Mouse (Mus musculus): ENCODE measurements around the gene Shank3. TPM values are rescaled to one million over a fixed set of nuclear protein-coding genes. Genes with fewer than 3 reads are reported as not detected.

Gene Shank3
- polyA plus RNA-seq (2011; ENCODE audit: insufficient read depth, insufficient read length, low read depth, missing spikeins), result 4.4 and 5.6 TPM in 2 replicates

- Histone ChIP-seq H3K27ac (ENCODE audit: insufficient read depth, low read length) (no peak within 1 kb of the TSS), H3K9me3 (replicated peaks; ENCODE audit: control insufficient read depth, insufficient read depth, low read length, poor library complexity, severe bottlenecking) (no peaks in the 10 kb centered on the region), H3K9ac (ENCODE audit: low read depth, poor library complexity, severe bottlenecking) (peak within 1 kb of the TSS; percentile 89), H3K27me3 (ENCODE audit: control insufficient read depth, insufficient read depth, low read length, poor library complexity, severe bottlenecking) (peaks cover 5% of the 10 kb centered on the region; the same call in 1 of the 2 replicates), H3K36me3 (ENCODE audit: control insufficient read depth, insufficient read depth, low read length, poor library complexity, severe bottlenecking) (no peaks in the 10 kb centered on the region), H3K4me3 (ENCODE audit: low read depth, low read length) (peak within 1 kb of the TSS; percentile 82), H3K4me1 (ENCODE audit: control insufficient read depth, insufficient read depth, low read length) (no peaks in the 10 kb centered on the region)
- TF ChIP-seq POLR2A (IDR thresholded peaks at IDR 0.05; ENCODE audit: insufficient read depth, low read length), result no peak
- no peak for TF ChIP-seq EP300 (IDR thresholded peaks at IDR 0.05; ENCODE audit: insufficient read depth, low read depth, low read length)
- no peak for TF ChIP-seq CTCF (IDR thresholded peaks at IDR 0.05; ENCODE audit: low read depth, low read length)
These were observed at the start of gene Shank3 for GRCm38 (mm10) chr15:89498961-89499688. Shank3 (plus strand) TSS chr15:89499623.

DNA sequence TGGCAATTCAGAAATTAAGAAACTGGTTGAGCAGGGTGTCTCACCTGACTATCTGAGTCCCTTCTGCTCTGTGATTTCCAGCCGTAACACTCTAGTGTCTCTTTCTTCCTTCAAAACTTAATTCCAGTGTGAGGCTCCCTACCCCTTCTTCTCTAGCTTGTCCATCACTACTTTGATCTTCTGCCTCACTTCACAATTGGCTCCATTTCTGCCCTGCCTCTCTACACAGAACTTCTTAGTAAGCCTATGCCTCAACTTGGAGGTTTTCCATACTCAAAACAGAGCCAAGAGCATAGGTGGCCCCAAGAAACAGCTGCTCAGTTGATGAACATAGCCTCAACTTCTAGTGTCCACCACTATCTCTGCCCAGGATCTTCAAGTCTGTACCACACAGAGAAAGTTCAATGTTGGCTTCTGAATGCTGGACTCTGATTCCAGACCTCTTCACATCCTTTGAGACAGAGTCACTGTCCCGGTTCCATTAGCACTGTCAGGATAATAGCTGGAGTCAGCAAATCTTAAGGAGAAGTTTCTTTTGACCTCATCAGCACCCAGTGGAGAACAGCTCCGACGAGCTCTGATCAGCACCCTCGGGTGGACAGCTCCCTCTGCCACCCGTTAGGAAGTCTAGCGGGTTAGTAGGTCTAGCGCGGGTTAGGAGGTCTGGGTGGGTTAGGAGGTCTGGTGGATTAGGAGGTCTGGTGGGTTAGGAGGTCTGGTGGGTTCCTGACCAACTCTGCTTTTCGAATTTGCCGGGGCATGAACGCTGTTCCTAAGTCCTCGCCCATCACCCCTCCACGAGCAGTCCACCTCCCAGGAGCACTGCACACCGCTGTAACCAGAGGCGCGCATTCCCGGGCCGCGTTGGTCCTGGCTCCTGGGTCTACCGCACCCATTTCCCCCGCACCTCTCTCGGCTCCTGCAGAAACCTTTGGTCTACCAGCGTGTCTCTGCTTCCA, 46.2 kb upstream of the Shank3 start:
- peaks cover 2% of the 10 kb centered on the region for H3K4me1 ChIP-seq (ENCODE audit: control insufficient read depth, insufficient read depth, low read length)
- H3K9ac ChIP-seq (ENCODE audit: low read depth, poor library complexity, severe bottlenecking), result no peak overlapping the region
- no peaks in the 10 kb centered on the region for H3K9me3 ChIP-seq (replicated peaks; ENCODE audit: control insufficient read depth, insufficient read depth, low read length, poor library complexity, severe bottlenecking)
- no peak overlapping the region for H3K27ac ChIP-seq (ENCODE audit: insufficient read depth, low read length)
- H3K27me3 ChIP-seq (ENCODE audit: control insufficient read depth, insufficient read depth, low read length, poor library complexity, severe bottlenecking), result no peaks in the 10 kb centered on the region
- no peaks in the 10 kb centered on the region for H3K36me3 ChIP-seq (ENCODE audit: control insufficient read depth, insufficient read depth, low read length, poor library complexity, severe bottlenecking)
- TF ChIP-seq POLR2A (IDR thresholded peaks at IDR 0.05; ENCODE audit: insufficient read depth, low read length), result no peak
- no peak for TF ChIP-seq EP300 (IDR thresholded peaks at IDR 0.05; ENCODE audit: insufficient read depth, low read depth, low read length)
- no peak for TF ChIP-seq CTCF (IDR thresholded peaks at IDR 0.05; ENCODE audit: low read depth, low read length)
- peak overlapping the region; percentile 89 for H3K4me3 ChIP-seq (ENCODE audit: low read depth, low read length)

- H3K36me3 ChIP-seq (ENCODE audit: control insufficient read depth, insufficient read depth, low read length, poor library complexity, severe bottlenecking), result no peaks in the 10 kb centered on the region
- no peaks in the 10 kb centered on the region for H3K9me3 ChIP-seq (replicated peaks; ENCODE audit: control insufficient read depth, insufficient read depth, low read length, poor library complexity, severe bottlenecking)
- H3K27me3 ChIP-seq (ENCODE audit: control insufficient read depth, insufficient read depth, low read length, poor library complexity, severe bottlenecking), result no peaks in the 10 kb centered on the region
- H3K4me1 ChIP-seq (ENCODE audit: control insufficient read depth, insufficient read depth, low read length), result peaks cover 2% of the 10 kb centered on the region
- TF ChIP-seq POLR2A (IDR thresholded peaks at IDR 0.05; ENCODE audit: insufficient read depth, low read length) (no peak), EP300 (IDR thresholded peaks at IDR 0.05; ENCODE audit: insufficient read depth, low read depth, low read length) (no peak), CTCF (IDR thresholded peaks at IDR 0.05; ENCODE audit: low read depth, low read length) (no peak)
- no peak within 1 kb of the TSS for H3K27ac ChIP-seq (ENCODE audit: insufficient read depth, low read length)
- H3K4me3 ChIP-seq (ENCODE audit: low read depth, low read length), result peak within 1 kb of the TSS; percentile 89
- H3K9ac ChIP-seq (ENCODE audit: low read depth, poor library complexity, severe bottlenecking), result peak within 1 kb of the TSS; percentile 17; the same call in 1 of the 2 replicates
These were observed 45.5 kb upstream of the Shank3 start, which contains the start of gene Mapk8ip2 for GRCm38 (mm10) chr15:89453865-89454478. Mapk8ip2 (plus strand) TSS chr15:89453913.

GRCm38 (mm10) chr15:89454857-89455256, 44.6 kb upstream of the Shank3 start:
- Histone ChIP-seq H3K9ac (ENCODE audit: low read depth, poor library complexity, severe bottlenecking) (no peak overlapping the region), H3K36me3 (ENCODE audit: control insufficient read depth, insufficient read depth, low read length, poor library complexity, severe bottlenecking) (no peaks in the 10 kb centered on the region), H3K27me3 (ENCODE audit: control insufficient read depth, insufficient read depth, low read length, poor library complexity, severe bottlenecking) (no peaks in the 10 kb centered on the region), H3K4me3 (ENCODE audit: low read depth, low read length) (no peak overlapping the region), H3K27ac (ENCODE audit: insufficient read depth, low read length) (no peak overlapping the region), H3K9me3 (replicated peaks; ENCODE audit: control insufficient read depth, insufficient read depth, low read length, poor library complexity, severe bottlenecking) (no peaks in the 10 kb centered on the region), H3K4me1 (ENCODE audit: control insufficient read depth, insufficient read depth, low read length) (peaks cover 2% of the 10 kb centered on the region)
- TF ChIP-seq EP300 (IDR thresholded peaks at IDR 0.05; ENCODE audit: insufficient read depth, low read depth, low read length) (no peak), POLR2A (IDR thresholded peaks at IDR 0.05; ENCODE audit: insufficient read depth, low read length) (no peak), CTCF (IDR thresholded peaks at IDR 0.05; ENCODE audit: low read depth, low read length) (no peak)

GRCm38 (mm10) chr15:89455642-89456041, 43.8 kb upstream of the Shank3 start:
- no peak for TF ChIP-seq CTCF (IDR thresholded peaks at IDR 0.05; ENCODE audit: low read depth, low read length)
- TF ChIP-seq EP300 (IDR thresholded peaks at IDR 0.05; ENCODE audit: insufficient read depth, low read depth, low read length), result no peak
- TF ChIP-seq POLR2A (IDR thresholded peaks at IDR 0.05; ENCODE audit: insufficient read depth, low read length), result no peak
- H3K4me3 ChIP-seq (ENCODE audit: low read depth, low read length), result no peak overlapping the region
- H3K9me3 ChIP-seq (replicated peaks; ENCODE audit: control insufficient read depth, insufficient read depth, low read length, poor library complexity, severe bottlenecking), result no peaks in the 10 kb centered on the region
- no peaks in the 10 kb centered on the region for H3K36me3 ChIP-seq (ENCODE audit: control insufficient read depth, insufficient read depth, low read length, poor library complexity, severe bottlenecking)
- H3K4me1 ChIP-seq (ENCODE audit: control insufficient read depth, insufficient read depth, low read length), result peaks cover 2% of the 10 kb centered on the region
- no peaks in the 10 kb centered on the region for H3K27me3 ChIP-seq (ENCODE audit: control insufficient read depth, insufficient read depth, low read length, poor library complexity, severe bottlenecking)
- H3K9ac ChIP-seq (ENCODE audit: low read depth, poor library complexity, severe bottlenecking), result no peak overlapping the region
- H3K27ac ChIP-seq (ENCODE audit: insufficient read depth, low read length), result no peak overlapping the region

Measured in ES-Bruce4 (cell line).